Mouse (Mus musculus) forebrain, postnatal 0 days (tissue): ENCODE measurements around the gene H2afv. TPM values are rescaled to one million over a fixed set of nuclear protein-coding genes. Genes with fewer than 3 reads are reported as not detected.
A peak's percentile ranks its signal among the peaks of the same experiment; 100 is the strongest.
"Not testable (repeated sequence)": the region's sequence is repeated elsewhere in the genome, so short reads cannot be mapped to it uniquely, and the experiment has no call there.

Source experiments
- ATAC-seq: fragments of 200-750 bp; cut with Nextera tagmentation; 2 replicates; pipeline ENCODE4 v1.8.0; 2017; ENCODE audit warnings: mild to moderate bottlenecking, moderate library complexity
- DNase-seq: peaks from one replicate; pipeline ENCODE4 v3.0.0-alpha.2; 2015
- H3K27ac ChIP-seq: fragments of 300-500 bp; sonication (generic); 2 replicates; pipeline ENCODE4 v1.5.1; 2014; ENCODE audit warnings: low read depth, mild to moderate bottlenecking, antibody characterized with exemption, low read length, moderate library complexity, mixed read lengths
- H3K27me3 ChIP-seq: fragments of 300-500 bp; sonication (generic); 2 replicates; pipeline ENCODE4 v1.6.1; 2014; ENCODE audit warnings: mild to moderate bottlenecking, low read length, mixed read lengths; ENCODE audit not compliant: insufficient read depth
- H3K36me3 ChIP-seq: fragments of 300-500 bp; sonication (generic); 2 replicates; pipeline ENCODE4 v1.6.1; 2014; ENCODE audit warnings: mild to moderate bottlenecking, moderate library complexity; ENCODE audit not compliant: insufficient read depth
- H3K4me1 ChIP-seq: fragments of 300-500 bp; sonication (generic); 2 replicates; pipeline ENCODE4 v1.6.1; 2014; ENCODE audit warnings: antibody characterized with exemption; ENCODE audit not compliant: insufficient read depth
- H3K4me2 ChIP-seq: fragments of 300-500 bp; sonication (generic); 2 replicates; pipeline ENCODE4 v1.6.1; 2014; ENCODE audit warnings: low read depth, mild to moderate bottlenecking, moderate library complexity
- H3K4me3 ChIP-seq: fragments of 300-500 bp; sonication (generic); 2 replicates; pipeline ENCODE4 v1.5.1; 2014; ENCODE audit warnings: low read depth, low read length, mixed read lengths
- H3K9ac ChIP-seq: fragments of 300-500 bp; sonication (generic); 2 replicates; pipeline ENCODE4 v1.6.1; 2014; ENCODE audit warnings: mild to moderate bottlenecking
- H3K9me3 ChIP-seq: fragments of 300-500 bp; sonication (generic); 2 replicates; pipeline ENCODE4 v1.6.1; 2016; ENCODE audit warnings: low read length
- CTCF ChIP-seq: sonication (generic); IDR thresholded peaks from 2 replicates; pipeline ENCODE4 v1.5.1; 2016; ENCODE audit warnings: antibody characterized with exemption, control low read depth, low read depth
- WGBS: fragments of 180-500 bp; shearing (Covaris S2); extraction: QIAGEN DNeasy Blood & Tissue Kit; methylation state at CpG from one replicate; pipeline ENCODE4 v1.1.7; 2014; 5-methylcytosine and 5-hydroxymethylcytosine counted together
- polyA plus RNA-seq: library from polyadenylated mRNA; unstranded; fragments of >200 nt; fragmentation: Nextera tagmentation; extraction: Ambion mirVana; gene quantifications from 2 replicates; pipeline ENCODE4 v1.2.1, GENCODE M21; 2015
- total RNA-seq: library from RNA; depleted of rRNA; stranded (reverse); fragments of >200 nt; gene quantifications from 2 replicates; pipeline ENCODE4 v1.2.3, GENCODE M21; 2014

H2afv gene
- total and polyA plus RNA-seq, 2 experiments from 2014 or later: 55.3 to 185 TPM

GRCm38 (mm10) chr11:6430186-6430585 is 14.1 kb downstream of the H2afv start:
- H3K9ac ChIP-seq: no peak overlapping the region
- no peaks in the 10 kb centered on the region for H3K9me3 ChIP-seq
- no peaks in the 10 kb centered on the region for H3K27me3 ChIP-seq
- DNase-seq: no peak
- H3K4me2 ChIP-seq: no peak overlapping the region
- no peak overlapping the region for H3K27ac ChIP-seq
- WGBS: 92% methylated on average over 7 of the region's 7 CpGs
- peaks cover 43% of the 10 kb centered on the region for H3K36me3 ChIP-seq
- TF ChIP-seq CTCF: no peak
- ATAC-seq: no peak
- no peak overlapping the region for H3K4me3 ChIP-seq
- no peaks in the 10 kb centered on the region for H3K4me1 ChIP-seq

GRCm38 (mm10) chr11:6420722-6421350 is 23.4 kb downstream of the H2afv start:
- H3K36me3 ChIP-seq: peaks cover 35% of the 10 kb centered on the region
- ATAC-seq (no peak), DNase-seq (no peak)
- 0 out of 2 replicates have a peak, but pooled peaks cover 7% of the 10 kb centered on the region for H3K4me1 ChIP-seq
- no peak overlapping the region for H3K9ac ChIP-seq
- H3K27me3 ChIP-seq: no peaks in the 10 kb centered on the region
- no peak for TF ChIP-seq CTCF
- no peaks in the 10 kb centered on the region for H3K9me3 ChIP-seq
- H3K27ac ChIP-seq: no peak overlapping the region
- H3K4me3 ChIP-seq: no peak overlapping the region
- WGBS: 76% methylated on average over 2 of the region's 2 CpGs
- H3K4me2 ChIP-seq: no peak overlapping the region

DNA sequence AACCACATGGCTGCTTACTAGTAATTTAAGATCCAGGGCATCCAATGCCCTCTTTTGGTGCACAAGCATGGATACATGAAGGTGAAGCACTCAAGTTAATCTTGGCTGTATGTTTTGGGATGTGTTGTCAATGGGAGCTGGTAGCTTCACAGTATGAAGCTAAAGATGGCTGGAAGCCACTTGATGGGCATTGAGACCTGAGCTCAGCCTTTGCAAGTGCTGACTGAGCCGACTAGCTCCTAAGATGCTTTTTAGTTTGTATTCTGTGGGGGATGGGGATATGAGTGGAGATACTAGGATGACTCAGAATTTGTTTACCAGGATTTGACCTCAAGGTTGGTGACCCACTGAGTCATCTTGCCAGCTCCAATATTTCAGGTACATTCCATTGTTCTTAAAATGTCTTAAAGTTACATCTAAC is 23.9 kb downstream of the H2afv start:
- H3K9me3 ChIP-seq: no peaks in the 10 kb centered on the region
- no peak overlapping the region for H3K4me3 ChIP-seq
- 0 out of 2 replicates have a peak, but pooled peaks cover 7% of the 10 kb centered on the region for H3K4me1 ChIP-seq
- no peak overlapping the region for H3K27ac ChIP-seq
- H3K4me2 ChIP-seq: no peak overlapping the region
- H3K27me3 ChIP-seq: no peaks in the 10 kb centered on the region
- TF ChIP-seq CTCF: no peak
- H3K36me3 ChIP-seq: peaks cover 35% of the 10 kb centered on the region
- no peak overlapping the region for H3K9ac ChIP-seq
- 21% methylated on average over 1 of the region's 1 CpGs for WGBS
- DNase-seq: no peak
- ATAC-seq: no peak

DNA sequence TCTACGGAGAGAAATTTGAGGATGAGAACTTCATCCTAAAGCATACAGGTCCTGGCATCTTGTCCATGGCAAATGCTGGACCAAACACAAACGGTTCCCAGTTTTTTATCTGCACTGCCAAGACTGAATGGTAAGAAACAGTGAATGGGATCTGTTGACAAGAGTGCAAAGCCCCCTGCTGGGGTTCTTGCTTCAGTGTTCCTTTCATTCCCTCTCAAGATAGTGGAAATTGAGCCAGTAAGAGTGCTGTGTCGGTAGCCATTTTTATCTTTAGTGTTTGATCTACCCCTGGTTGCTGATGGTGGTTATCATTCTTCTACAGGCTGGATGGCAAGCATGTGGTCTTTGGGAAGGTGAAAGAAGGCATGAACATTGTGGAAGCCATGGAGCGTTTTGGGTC is 25.1 kb downstream of the H2afv start:
- not testable (repeated sequence) for ATAC-seq, H3K4me2 ChIP-seq, H3K9ac ChIP-seq, DNase-seq, H3K27me3 ChIP-seq, H3K27ac ChIP-seq, H3K4me3 ChIP-seq, H3K9me3 ChIP-seq
- H3K36me3 ChIP-seq: peaks cover 29% of the 10 kb centered on the region
- 0 out of 2 replicates have a peak, but pooled peaks cover 14% of the 10 kb centered on the region for H3K4me1 ChIP-seq
- 43% methylated on average over 4 of the region's 4 CpGs for WGBS

GRCm38 (mm10) chr11:6418751-6419150 is 25.5 kb downstream of the H2afv start:
- Histone ChIP-seq H3K27ac (no peak overlapping the region), H3K4me1 (0 out of 2 replicates have a peak, but pooled peaks cover 14% of the 10 kb centered on the region), H3K9ac (no peak overlapping the region), H3K4me2 (no peak overlapping the region), H3K4me3 (no peak overlapping the region), H3K36me3 (peaks cover 29% of the 10 kb centered on the region), H3K27me3 (no peaks in the 10 kb centered on the region), H3K9me3 (no peaks in the 10 kb centered on the region)
- no peak for ATAC-seq
- DNase-seq: no peak
- no peak for TF ChIP-seq CTCF
- 80% methylated on average over 5 of the region's 5 CpGs for WGBS

DNA sequence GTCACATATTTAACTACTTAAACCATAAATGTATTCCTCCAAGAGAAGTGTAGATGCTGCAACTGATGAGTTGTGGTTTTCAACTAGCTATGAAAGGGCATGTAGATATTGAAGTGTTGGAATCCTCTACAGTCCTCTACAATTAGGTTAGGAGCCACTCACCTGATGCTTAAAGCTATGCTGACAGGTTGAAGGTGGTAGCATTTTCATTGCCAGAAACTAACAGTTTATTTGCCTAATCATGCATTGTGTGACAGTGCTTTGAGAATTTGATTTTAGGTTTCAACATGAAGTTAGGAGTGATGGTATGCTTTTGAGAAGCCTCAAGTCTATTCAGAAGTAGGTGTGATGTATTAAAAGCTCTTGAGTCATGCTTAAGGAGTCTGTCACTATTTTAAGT is 26.8 kb downstream of the H2afv start:
- Histone ChIP-seq H3K27ac (no peak overlapping the region), H3K36me3 (peaks cover 29% of the 10 kb centered on the region), H3K4me3 (peak overlapping the region; percentile 94), H3K9me3 (no peaks in the 10 kb centered on the region), H3K4me1 (0 out of 2 replicates have a peak, but pooled peaks cover 14% of the 10 kb centered on the region), H3K9ac (no peak overlapping the region), H3K27me3 (no peaks in the 10 kb centered on the region), H3K4me2 (peak overlapping the region; percentile 82)
- TF ChIP-seq CTCF: no peak
- DNase-seq (no peak), ATAC-seq (no peak)

DNA sequence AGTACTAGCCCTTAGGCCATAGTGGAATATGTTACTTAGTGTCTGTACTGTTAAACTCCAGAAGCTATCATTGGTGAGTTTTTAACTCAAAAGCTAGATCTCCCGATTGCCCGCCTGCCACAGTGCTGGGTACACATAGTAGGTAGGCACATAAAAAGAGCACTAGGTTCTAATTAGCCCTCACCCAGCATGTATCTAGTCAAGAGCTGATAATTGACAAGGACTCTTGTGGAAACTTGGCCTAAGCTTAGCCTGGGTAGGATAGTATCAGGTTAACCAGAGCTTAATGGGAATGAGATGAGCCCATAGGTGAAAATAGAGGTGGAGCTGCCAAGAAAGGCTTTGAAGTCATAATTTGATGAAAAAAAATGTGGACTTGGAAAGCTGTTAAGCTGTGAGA is 27.2 kb downstream of the H2afv start:
- ATAC-seq (no peak), DNase-seq (no peak)
- H3K27me3 ChIP-seq: no peaks in the 10 kb centered on the region
- TF ChIP-seq CTCF: no peak
- 0 out of 2 replicates have a peak, but pooled peaks cover 14% of the 10 kb centered on the region for H3K4me1 ChIP-seq
- 52% methylated on average over 2 of the region's 2 CpGs for WGBS
- H3K9ac ChIP-seq: peak overlapping the region; percentile 99
- H3K27ac ChIP-seq: no peak overlapping the region
- peak overlapping the region; percentile 94 for H3K4me3 ChIP-seq
- peak overlapping the region; percentile 82 for H3K4me2 ChIP-seq
- H3K36me3 ChIP-seq: peaks cover 29% of the 10 kb centered on the region
- no peaks in the 10 kb centered on the region for H3K9me3 ChIP-seq
